Mouse (Mus musculus): Measurements from ENCODE around the gene Mex3a. TPM values are rescaled to one million over a fixed set of nuclear protein-coding genes. Genes with fewer than 3 reads are reported as not detected.

Mex3a gene
- polyA plus RNA-seq, 1 experiment = 22.0 TPM

DNA sequence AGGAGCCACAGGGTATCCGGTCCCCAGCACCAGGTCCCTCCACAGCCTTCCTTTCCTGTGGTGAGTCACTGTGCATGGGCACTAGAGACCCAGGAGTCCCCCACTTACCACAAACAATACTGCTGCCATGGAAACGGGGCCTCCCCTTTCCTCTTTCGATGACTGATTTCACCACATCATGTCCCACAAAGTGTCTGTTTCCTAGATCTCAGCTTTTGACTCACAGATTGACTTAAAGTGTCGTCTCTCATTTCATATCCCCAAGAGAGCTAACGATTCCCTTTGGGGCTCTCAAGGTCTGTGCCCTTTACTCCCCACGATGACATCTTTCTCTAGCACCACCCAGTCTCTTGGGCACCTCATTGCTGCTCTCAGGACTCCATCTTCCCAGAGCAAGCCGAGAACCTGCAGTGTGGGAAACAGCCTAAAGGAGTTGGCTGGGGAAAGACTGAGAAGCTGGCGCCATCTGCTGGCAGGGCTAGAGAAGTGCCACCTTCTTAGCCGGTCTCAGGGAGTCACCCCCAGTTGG, 10.3 kb upstream of the Mex3a start:
- no peak overlapping the region for H3K4me3 ChIP-seq (ENCODE audit: control insufficient read depth, insufficient read depth, low read length)
- no peak overlapping the region for H3K27ac ChIP-seq (ENCODE audit: control insufficient read depth, insufficient read depth, low read length)
- peaks cover 8% of the 10 kb centered on the region for H3K36me3 ChIP-seq (ENCODE audit: control insufficient read depth, insufficient read depth, low read length)
- TF ChIP-seq CTCF (IDR thresholded peaks at IDR 0.05; ENCODE audit: borderline replicate concordance, control insufficient read depth, extremely low read depth, insufficient read depth, low read length, poor library complexity) (peak; percentile 91), POLR2A (IDR thresholded peaks at IDR 0.05; ENCODE audit: control insufficient read depth, extremely low read depth, insufficient read depth, low read length, poor library complexity) (no peak)
- WGBS = 4% methylated on average over 9 of the region's 9 CpGs
- H3K4me1 ChIP-seq (replicated peaks; ENCODE audit: control insufficient read depth, insufficient read depth, low read length) = peaks cover 9% of the 10 kb centered on the region
- DNase-seq = peak; percentile 78
- H3K27me3 ChIP-seq (ENCODE audit: control insufficient read depth, insufficient read depth, low read length) = no peaks in the 10 kb centered on the region

DNA sequence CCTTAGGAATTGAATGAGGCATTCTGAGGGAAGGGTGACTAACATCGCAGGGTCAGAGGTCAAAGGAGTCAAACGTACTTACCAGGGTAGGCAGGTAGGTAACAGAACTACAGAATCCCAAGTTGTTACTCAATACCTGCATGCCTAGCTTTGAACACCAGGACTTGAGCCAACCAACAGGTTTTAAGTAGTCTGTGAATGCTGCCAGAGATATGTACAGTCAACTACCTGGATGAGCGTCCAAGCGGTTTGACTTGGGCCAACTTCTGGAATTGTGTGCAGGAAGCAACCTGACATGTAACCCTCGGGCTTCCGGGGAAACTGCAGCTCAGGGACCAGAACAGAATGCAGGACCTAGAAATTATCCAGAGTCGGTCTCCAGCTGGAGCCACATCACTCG, 9.2 kb upstream of the Mex3a start:
- no peak for DNase-seq
- 93% methylated on average over 8 of the region's 8 CpGs for WGBS
- H3K4me3 ChIP-seq (ENCODE audit: control insufficient read depth, insufficient read depth, low read length) = no peak overlapping the region
- H3K27ac ChIP-seq (ENCODE audit: control insufficient read depth, insufficient read depth, low read length) = no peak overlapping the region
- H3K27me3 ChIP-seq (ENCODE audit: control insufficient read depth, insufficient read depth, low read length) = no peaks in the 10 kb centered on the region
- TF ChIP-seq CTCF (IDR thresholded peaks at IDR 0.05; ENCODE audit: borderline replicate concordance, control insufficient read depth, extremely low read depth, insufficient read depth, low read length, poor library complexity) = no peak
- TF ChIP-seq POLR2A (IDR thresholded peaks at IDR 0.05; ENCODE audit: control insufficient read depth, extremely low read depth, insufficient read depth, low read length, poor library complexity) = no peak
- H3K4me1 ChIP-seq (replicated peaks; ENCODE audit: control insufficient read depth, insufficient read depth, low read length) = peaks cover 17% of the 10 kb centered on the region; the same call in 1 of the 2 replicates
- peaks cover 8% of the 10 kb centered on the region for H3K36me3 ChIP-seq (ENCODE audit: control insufficient read depth, insufficient read depth, low read length)

DNA sequence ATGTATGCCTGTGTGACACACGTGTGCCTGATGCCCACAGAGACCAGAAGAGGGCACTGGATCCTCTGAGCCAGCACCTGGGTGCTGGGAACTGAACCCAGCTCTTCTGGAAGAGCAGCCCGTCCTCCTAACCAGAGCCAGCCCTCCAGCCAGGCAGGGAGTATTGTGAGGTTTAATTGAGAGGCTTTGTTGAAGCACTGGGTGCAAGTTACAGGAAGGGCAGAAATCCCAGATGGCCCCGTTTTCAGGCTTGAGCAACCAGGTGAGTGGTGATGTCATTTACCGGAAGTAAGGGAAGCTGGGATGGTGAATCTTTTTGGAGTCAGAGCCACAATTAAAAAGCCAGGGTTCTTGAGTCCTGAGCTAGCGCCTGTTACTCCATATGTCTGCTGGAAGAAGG, 7.2 kb upstream of the Mex3a start:
- Histone ChIP-seq H3K4me3 (ENCODE audit: control insufficient read depth, insufficient read depth, low read length) (no peak overlapping the region), H3K4me1 (replicated peaks; ENCODE audit: control insufficient read depth, insufficient read depth, low read length) (peaks cover 29% of the 10 kb centered on the region), H3K36me3 (ENCODE audit: control insufficient read depth, insufficient read depth, low read length) (peaks cover 8% of the 10 kb centered on the region), H3K27ac (ENCODE audit: control insufficient read depth, insufficient read depth, low read length) (no peak overlapping the region), H3K27me3 (ENCODE audit: control insufficient read depth, insufficient read depth, low read length) (no peaks in the 10 kb centered on the region)
- TF ChIP-seq CTCF (IDR thresholded peaks at IDR 0.05; ENCODE audit: borderline replicate concordance, control insufficient read depth, extremely low read depth, insufficient read depth, low read length, poor library complexity) (no peak), POLR2A (IDR thresholded peaks at IDR 0.05; ENCODE audit: control insufficient read depth, extremely low read depth, insufficient read depth, low read length, poor library complexity) (no peak)
- no peak for DNase-seq
- 95% methylated on average over 5 of the region's 5 CpGs for WGBS

DNA sequence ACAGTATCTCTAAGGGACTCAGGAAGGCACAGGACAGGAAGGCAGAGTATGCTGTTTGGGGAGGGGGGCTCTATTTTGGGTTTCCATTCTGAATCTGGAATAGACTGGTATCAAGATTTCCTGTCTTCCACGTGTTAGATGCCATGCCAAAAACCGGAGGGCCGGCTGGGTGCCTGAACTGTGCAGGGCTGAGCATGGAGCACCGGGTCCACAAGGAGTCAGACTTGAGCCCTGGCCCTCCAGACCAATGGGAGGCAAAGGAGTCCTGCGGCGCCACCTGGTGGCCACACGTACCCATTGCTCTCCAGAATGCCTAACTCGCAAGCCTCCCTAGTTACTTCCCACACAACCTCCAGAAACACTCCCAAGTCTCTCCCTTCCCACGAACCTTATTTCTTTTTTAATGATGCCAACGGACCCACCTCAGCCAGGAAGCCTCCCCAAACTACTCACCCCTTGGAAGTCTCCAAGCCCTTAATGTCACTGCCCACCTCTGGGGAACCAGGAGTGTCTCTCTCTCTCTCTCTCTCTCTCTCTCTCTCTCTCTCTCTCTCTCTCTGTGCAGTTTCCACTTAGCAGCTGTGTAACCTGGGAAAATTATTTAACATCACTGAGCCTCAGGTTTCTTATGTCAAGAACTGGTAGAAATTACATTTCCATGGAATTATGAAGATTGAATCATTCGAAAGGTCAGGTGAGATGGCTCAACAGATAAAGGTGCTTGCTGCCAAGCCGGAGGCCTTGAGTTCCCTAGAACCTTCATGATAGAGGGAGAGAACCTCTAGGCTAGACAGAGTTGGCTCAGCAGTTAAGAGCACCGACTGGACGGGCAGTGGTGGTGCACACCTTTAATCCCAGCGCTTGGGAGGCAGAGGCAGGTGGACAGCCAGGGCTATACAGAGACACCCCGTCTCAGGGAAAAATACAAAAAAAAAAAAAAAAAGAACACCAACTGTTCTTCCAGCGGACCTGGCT, 5.8 kb upstream of the Mex3a start:
- TF ChIP-seq POLR2A (IDR thresholded peaks at IDR 0.05; ENCODE audit: control insufficient read depth, extremely low read depth, insufficient read depth, low read length, poor library complexity) = no peak
- peak; percentile 98 for TF ChIP-seq CTCF (IDR thresholded peaks at IDR 0.05; ENCODE audit: borderline replicate concordance, control insufficient read depth, extremely low read depth, insufficient read depth, low read length, poor library complexity)
- DNase-seq = peak; percentile 73
- Histone ChIP-seq H3K27me3 (ENCODE audit: control insufficient read depth, insufficient read depth, low read length) (no peaks in the 10 kb centered on the region), H3K27ac (ENCODE audit: control insufficient read depth, insufficient read depth, low read length) (no peak overlapping the region), H3K4me3 (ENCODE audit: control insufficient read depth, insufficient read depth, low read length) (no peak overlapping the region), H3K36me3 (ENCODE audit: control insufficient read depth, insufficient read depth, low read length) (peaks cover 8% of the 10 kb centered on the region), H3K4me1 (replicated peaks; ENCODE audit: control insufficient read depth, insufficient read depth, low read length) (peaks cover 35% of the 10 kb centered on the region)
- 40% methylated on average over 17 of the region's 17 CpGs for WGBS

DNA sequence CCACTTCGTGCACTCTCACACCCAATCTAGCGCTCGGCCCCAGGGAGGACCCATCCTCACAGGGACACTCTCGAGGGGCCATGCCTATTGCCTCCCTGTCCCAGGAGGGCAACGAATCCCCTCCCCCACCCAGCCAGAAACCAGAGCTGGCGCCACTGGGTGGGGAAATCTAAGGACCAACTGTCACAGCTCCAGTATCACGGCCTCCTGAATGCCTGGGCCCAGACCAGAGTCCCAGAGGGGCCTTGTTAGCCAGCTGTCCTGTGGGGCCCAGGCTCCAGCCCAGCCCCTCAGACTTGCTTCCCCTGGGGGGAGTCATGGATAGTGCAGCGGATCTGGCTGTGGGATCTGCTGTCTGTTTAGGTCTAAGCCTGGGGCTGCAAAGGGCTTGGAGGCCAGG, 4.6 kb upstream of the Mex3a start:
- no peak overlapping the region for H3K4me3 ChIP-seq (ENCODE audit: control insufficient read depth, insufficient read depth, low read length)
- H3K27ac ChIP-seq (ENCODE audit: control insufficient read depth, insufficient read depth, low read length) = no peak overlapping the region
- H3K4me1 ChIP-seq (replicated peaks; ENCODE audit: control insufficient read depth, insufficient read depth, low read length) = peaks cover 30% of the 10 kb centered on the region
- no peaks in the 10 kb centered on the region for H3K27me3 ChIP-seq (ENCODE audit: control insufficient read depth, insufficient read depth, low read length)
- WGBS = 92% methylated on average over 8 of the region's 8 CpGs
- DNase-seq = no peak
- TF ChIP-seq POLR2A (IDR thresholded peaks at IDR 0.05; ENCODE audit: control insufficient read depth, extremely low read depth, insufficient read depth, low read length, poor library complexity) (no peak), CTCF (IDR thresholded peaks at IDR 0.05; ENCODE audit: borderline replicate concordance, control insufficient read depth, extremely low read depth, insufficient read depth, low read length, poor library complexity) (no peak)
- peaks cover 8% of the 10 kb centered on the region for H3K36me3 ChIP-seq (ENCODE audit: control insufficient read depth, insufficient read depth, low read length)

DNA sequence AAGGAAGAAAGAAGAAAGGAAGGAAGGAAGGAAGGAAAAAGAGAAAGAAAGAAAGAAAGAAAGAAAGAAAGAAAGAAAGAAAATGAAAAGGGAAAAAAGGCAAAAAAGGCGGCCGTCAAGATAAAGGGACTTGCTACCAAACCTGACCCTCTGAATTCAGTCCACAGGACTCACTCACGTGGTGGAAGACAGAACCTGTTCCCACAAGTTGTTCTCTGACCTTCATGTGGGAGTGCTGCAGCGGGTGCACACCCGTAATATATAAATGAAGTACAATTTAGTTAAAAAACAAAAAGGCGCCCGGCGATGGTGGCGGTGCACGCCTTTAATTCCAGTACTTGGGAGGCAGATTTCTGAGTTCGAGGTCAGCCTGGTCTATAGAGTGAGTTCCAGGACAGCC, 3.5 kb upstream of the Mex3a start:
- no peak for DNase-seq
- peaks cover 40% of the 10 kb centered on the region for H3K4me1 ChIP-seq (replicated peaks; ENCODE audit: control insufficient read depth, insufficient read depth, low read length)
- 91% methylated on average over 11 of the region's 11 CpGs for WGBS

More for the DNA sequence above, 3.5 kb upstream of the Mex3a start:
- Histone ChIP-seq H3K27me3 (ENCODE audit: control insufficient read depth, insufficient read depth, low read length) (no peaks in the 10 kb centered on the region), H3K36me3 (ENCODE audit: control insufficient read depth, insufficient read depth, low read length) (peaks cover 8% of the 10 kb centered on the region), H3K27ac (ENCODE audit: control insufficient read depth, insufficient read depth, low read length) (no peak overlapping the region), H3K4me3 (ENCODE audit: control insufficient read depth, insufficient read depth, low read length) (no peak overlapping the region)
- no peak for TF ChIP-seq POLR2A (IDR thresholded peaks at IDR 0.05; ENCODE audit: control insufficient read depth, extremely low read depth, insufficient read depth, low read length, poor library complexity)
- TF ChIP-seq CTCF (IDR thresholded peaks at IDR 0.05; ENCODE audit: borderline replicate concordance, control insufficient read depth, extremely low read depth, insufficient read depth, low read length, poor library complexity) = no peak
